Mouse (Mus musculus) cerebellum, postnatal 14 days (tissue): ENCODE results near the gene Rbfox1.

Experiments
- DNase-seq, 2 experiments: peaks; one replicate each; pipeline ENCODE4 v3.0.0; 2021; ENCODE audit warnings: mixed read lengths in 2 of 2

The Rbfox1 gene

DNA sequence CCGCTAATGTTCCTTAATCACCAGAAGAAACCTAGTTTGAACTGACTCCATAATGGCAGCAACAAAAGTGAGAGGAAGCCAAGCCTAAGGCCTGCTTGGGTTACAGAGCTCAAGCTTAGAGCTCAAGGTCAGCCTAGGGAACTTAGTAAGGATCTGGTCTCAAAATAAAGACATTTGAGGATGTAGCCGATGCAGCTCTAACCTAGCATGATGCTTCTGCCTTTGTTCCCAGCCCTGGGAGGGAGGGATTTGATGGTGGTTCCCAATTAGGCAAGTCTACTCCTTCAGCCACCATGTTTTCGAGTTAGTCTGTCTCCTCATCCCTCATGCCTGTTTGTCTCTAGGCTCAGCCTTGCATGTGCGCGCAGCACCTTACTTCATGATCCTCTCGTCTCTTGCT lies 1548.1 kb downstream of the Rbfox1 start:
- DNase-seq, result no peak

DNA sequence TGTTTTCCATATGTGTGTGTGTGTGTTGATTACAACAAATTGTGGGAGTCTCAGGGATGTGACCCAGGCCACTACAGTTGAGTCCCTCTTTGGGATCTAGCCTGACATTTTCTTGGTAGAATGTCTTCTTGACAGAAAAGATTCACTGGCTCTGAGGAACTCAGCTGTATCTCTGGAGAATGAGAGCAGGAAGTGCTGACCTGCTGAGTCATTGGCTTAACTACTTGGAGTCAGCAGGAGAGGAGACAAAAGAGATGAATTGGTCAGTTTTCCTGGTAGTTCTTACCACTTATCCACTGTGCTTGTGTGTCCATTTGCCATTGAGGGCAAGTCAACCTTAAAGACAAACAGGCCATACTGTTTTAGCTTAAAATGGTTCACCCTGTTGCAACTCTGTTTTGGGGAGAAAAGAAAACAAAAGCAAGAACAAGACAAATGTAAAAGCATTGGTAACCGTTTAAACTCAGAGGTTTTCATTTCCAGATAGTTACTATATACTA lies 1561.7 kb downstream of the Rbfox1 start:
- no peak for DNase-seq

DNA sequence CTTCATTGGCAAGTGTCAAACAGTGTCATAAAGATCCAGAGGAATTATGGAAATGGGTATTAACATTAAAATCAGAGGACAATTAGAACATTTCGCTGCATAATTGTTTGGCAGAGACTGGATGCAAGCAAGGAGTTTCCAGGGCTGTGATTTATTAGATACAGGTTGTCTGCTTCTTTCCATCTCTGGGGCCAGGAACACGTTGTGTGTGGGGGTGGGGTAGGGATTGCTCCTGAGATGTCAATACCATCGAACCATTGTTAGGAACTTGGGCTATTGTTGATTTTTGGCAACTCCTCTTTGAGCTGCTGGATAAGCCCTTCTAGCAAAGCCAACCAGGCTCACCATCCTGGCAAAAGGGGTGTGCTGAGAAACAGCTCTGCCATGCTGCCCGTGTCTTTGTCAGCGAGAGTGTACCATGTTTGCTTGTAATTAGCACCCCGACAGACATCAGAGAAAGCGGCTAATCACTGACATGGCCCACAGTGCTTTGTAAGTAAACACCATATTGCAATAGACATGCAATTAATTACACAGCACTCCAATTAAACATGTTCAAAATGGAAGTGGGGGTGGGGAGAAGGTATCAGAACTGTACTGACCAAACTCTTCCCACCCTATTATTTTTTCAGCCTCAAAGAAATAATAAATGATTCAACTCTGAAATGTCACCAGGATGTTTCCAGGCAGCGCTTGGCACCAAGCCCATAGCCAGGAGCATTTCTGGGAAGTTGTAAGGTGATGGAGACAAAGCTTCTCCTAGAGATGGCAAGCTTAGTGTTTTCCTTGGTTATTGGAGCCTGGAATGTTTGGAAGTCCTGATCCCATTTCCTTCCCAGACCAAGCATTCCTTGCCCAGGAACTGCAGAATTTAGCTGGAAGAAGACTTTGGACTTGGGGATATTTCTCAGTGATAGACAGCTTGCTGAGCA lies 1562.8 kb downstream of the Rbfox1 start:
- DNase-seq, result peak; percentile 41 to 50

DNA sequence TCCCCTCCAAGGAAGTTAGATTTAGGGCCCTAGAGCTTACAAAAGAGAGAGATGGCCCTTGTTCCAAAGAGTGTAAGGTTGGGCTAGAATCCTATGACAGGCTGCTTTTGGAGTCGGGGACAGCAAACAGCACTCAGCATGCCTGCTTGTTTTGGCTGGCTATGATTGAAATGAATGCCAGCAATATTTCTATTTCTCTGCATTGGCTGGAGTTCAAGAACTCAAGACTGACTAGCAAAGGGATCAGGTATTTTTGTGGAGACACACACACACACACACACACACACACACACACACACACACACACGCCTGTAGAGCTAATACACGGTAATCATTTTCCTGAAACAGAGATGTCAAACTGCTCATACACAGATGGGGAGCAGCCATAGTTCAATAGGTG lies 1566.0 kb downstream of the Rbfox1 start:
- DNase-seq, result peak; percentile 76 to 87

DNA sequence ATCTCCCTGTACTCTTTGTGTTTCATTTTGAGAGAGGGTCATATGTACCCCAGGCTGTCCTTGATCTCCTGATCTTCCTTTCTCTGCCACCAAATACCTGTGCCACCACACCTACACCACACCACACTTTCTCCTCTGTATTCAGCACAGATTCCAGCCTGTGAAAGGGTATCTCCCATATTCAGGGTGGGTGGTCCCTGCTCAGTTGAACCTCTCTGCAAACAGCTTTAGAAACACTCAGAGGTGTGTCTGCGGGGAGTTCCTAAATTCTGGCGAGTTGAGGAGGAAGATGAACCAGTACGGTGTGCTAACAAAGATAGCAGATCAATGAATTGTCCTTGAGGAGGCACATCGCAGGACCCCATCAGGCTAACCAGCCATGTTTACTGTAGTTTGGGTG lies 1572.4 kb downstream of the Rbfox1 start:
- DNase-seq, result no peak
